Mouse (Mus musculus) heart, adult 8-10 months (tissue): ENCODE data around the gene Nipsnap3b. TPM values are rescaled to one million over a fixed set of nuclear protein-coding genes. Genes with fewer than 3 reads are reported as not detected.

ENCODE experiments used
- total RNA-seq, 4 experiments: library from RNA; stranded (reverse); gene quantifications; 2 replicates each; pipeline ENCODE4 v1.2.4; 2022

Nipsnap3b gene
- total RNA-seq, 4 experiments from 2014 or later: 5.3 to 7.8 (median 6.5) TPM

Other genes with a start within 250 kb of the Nipsnap3b start
- not detected for gene Olfr275, start 197.3 kb upstream of the Nipsnap3b start, total RNA-seq
- not detected for gene Olfr273, start 152.6 kb upstream of the Nipsnap3b start, total RNA-seq
- gene Olfr272, start 92.7 kb upstream of the Nipsnap3b start, total RNA-seq: not detected
- not detected for gene Olfr270, start 47.3 kb upstream of the Nipsnap3b start, total RNA-seq
- not detected for gene Nipsnap3a, start 22.6 kb upstream of the Nipsnap3b start, total RNA-seq
- 10 to 100 TPM; 13.6 to 22.8 (median 16.8) TPM for gene Abca1, start 148.0 kb downstream of the Nipsnap3b start, total RNA-seq